Mouse (Mus musculus) regulatory T cell (primary cell): ENCODE results near the gene Ube2s.

Experiments used
- in situ Hi-C: fragments of 300-600 bp; cut with MboI, MseI; formaldehyde crosslinking; loops from one replicate; pipeline ENCODE4 v1.15.1; 2025; ENCODE audit warnings: high pct_unique_total_duplicates

The Ube2s gene

GRCm38 (mm10) chr7:4777851-4778637 lies 34.3 kb downstream of the Ube2s start:
- in situ Hi-C loops: no loop called here

GRCm38 (mm10) chr7:4776861-4777830 lies 35.2 kb downstream of the Ube2s start:
- in situ Hi-C loops: no loop called here

GRCm38 (mm10) chr7:4776131-4776530 lies 36.3 kb downstream of the Ube2s start:
- in situ Hi-C loops: no loop called here

- in situ Hi-C loops: no loop called here
These were observed 41.2 kb downstream of the Ube2s start, which contains the start of gene Fam71e2 for GRCm38 (mm10) chr7:4771202-4771601. TSS of gene Fam71e2 (minus strand) at chr7:4771302.

GRCm38 (mm10) chr7:4764946-4765710 lies 47.3 kb downstream of the Ube2s start:
- in situ Hi-C loops: no loop called here

GRCm38 (mm10) chr7:4759670-4760069 lies 52.7 kb downstream of the Ube2s start:
- in situ Hi-C loops: no loop called here

GRCm38 (mm10) chr7:4752821-4753570 lies 59.4 kb downstream of the Ube2s start, which contains the start of gene Cox6b2:
TSS of gene Cox6b2 (minus strand) at chr7:4753094.
- in situ Hi-C loops: loop anchor here (5.0 kb wide), 1 partner anchor 51 kb away; no protein-coding TSS in a partner anchor

GRCm38 (mm10) chr7:4751971-4752820 lies 60.2 kb downstream of the Ube2s start:
- in situ Hi-C loops: loop anchor here (5.0 kb wide), 1 partner anchor 50 kb away; no protein-coding TSS in a partner anchor

GRCm38 (mm10) chr7:4749169-4749568 lies 63.2 kb downstream of the Ube2s start:
- in situ Hi-C loops: no loop called here

GRCm38 (mm10) chr7:4748321-4748720 lies 64.1 kb downstream of the Ube2s start:
- in situ Hi-C loops: no loop called here

GRCm38 (mm10) chr7:4747156-4747899 lies 65.1 kb downstream of the Ube2s start:
- in situ Hi-C loops: no loop called here

GRCm38 (mm10) chr7:4746326-4746980 lies 65.9 kb downstream of the Ube2s start:
- in situ Hi-C loops: no loop called here

- in situ Hi-C loops: no loop called here
These were observed 67.5 kb downstream of the Ube2s start for GRCm38 (mm10) chr7:4744886-4745285.
